Mouse (Mus musculus) intestine, postnatal 0 days (tissue): ENCODE measurements around the gene Ost4. TPM values are rescaled to one million over a fixed set of nuclear protein-coding genes. Genes with fewer than 3 reads are reported as not detected.
A peak's percentile ranks its signal among the peaks of the same experiment; 100 is the strongest.

ENCODE experiments used
- ATAC-seq: fragments of 200-750 bp; cut with Nextera tagmentation; 2 replicates; pipeline ENCODE4 v1.8.0; 2017; ENCODE audit warnings: mild to moderate bottlenecking, moderate TSS enrichment, moderate library complexity
- H3K27ac ChIP-seq: fragments of 300-500 bp; sonication (generic); 2 replicates; pipeline ENCODE4 v1.5.1; 2014; ENCODE audit warnings: mild to moderate bottlenecking, low read depth, low read length, moderate library complexity
- H3K27me3 ChIP-seq: fragments of 300-500 bp; sonication (generic); replicated peaks from 2 replicates; pipeline ENCODE4 v1.6.1; 2014; ENCODE audit warnings: low read length, mixed read lengths; ENCODE audit not compliant: control insufficient read depth, insufficient read depth
- H3K36me3 ChIP-seq: fragments of 300-500 bp; sonication (generic); 2 replicates; pipeline ENCODE4 v1.6.1; 2014; ENCODE audit warnings: mild to moderate bottlenecking, moderate library complexity; ENCODE audit not compliant: control insufficient read depth, insufficient read depth
- H3K4me1 ChIP-seq: fragments of 300-500 bp; sonication (generic); replicated peaks from 2 replicates; pipeline ENCODE4 v1.6.1; 2014; ENCODE audit warnings: antibody characterized with exemption, low read length, mixed read lengths; ENCODE audit not compliant: control insufficient read depth, insufficient read depth
- H3K4me2 ChIP-seq: fragments of 300-500 bp; sonication (generic); replicated peaks from 2 replicates; pipeline ENCODE4 v1.6.1; 2014; ENCODE audit warnings: low read depth, mild to moderate bottlenecking, moderate library complexity
- H3K4me3 ChIP-seq: fragments of 300-500 bp; sonication (generic); 2 replicates; pipeline ENCODE4 v1.5.1; 2014; ENCODE audit warnings: low read depth, low read length
- H3K9ac ChIP-seq: fragments of 300-500 bp; sonication (generic); 2 replicates; pipeline ENCODE4 v1.6.1; 2014; ENCODE audit warnings: mild to moderate bottlenecking, low read depth, low read length
- H3K9me3 ChIP-seq: fragments of 300-500 bp; sonication (generic); 2 replicates; pipeline ENCODE4 v1.6.1; 2016; ENCODE audit warnings: mixed run types; ENCODE audit not compliant: control insufficient read depth
- CTCF ChIP-seq: sonication (generic); IDR thresholded peaks from 2 replicates; pipeline ENCODE4 v1.5.1; 2016; ENCODE audit warnings: low read depth, mild to moderate bottlenecking, control low read depth, antibody characterized with exemption, moderate library complexity
- whole genome bisulfite sequencing: fragments of 180-500 bp; shearing (Covaris S2); extraction: QIAGEN DNeasy Blood & Tissue Kit; methylation state at CpG from one replicate; pipeline ENCODE4 v1.1.7; 2014; 5-methylcytosine and 5-hydroxymethylcytosine counted together
- polyA plus RNA-seq: library from polyadenylated mRNA; unstranded; fragments of >200 nt; fragmentation: Nextera tagmentation; extraction: Ambion mirVana; gene quantifications from 2 replicates; pipeline ENCODE4 v1.2.1, GENCODE M21; 2015

Gene Ost4
- polyA plus RNA-seq, 1 experiment from 2014 or later: 495 TPM

- Histone ChIP-seq H3K4me1 (no peaks in the 10 kb centered on the region), H3K27ac (no peak overlapping the region), H3K4me3 (peak overlapping the region; percentile 93), H3K9ac (peak overlapping the region; percentile 96), H3K4me2 (peak overlapping the region; percentile 64), H3K36me3 (peaks cover 39% of the 10 kb centered on the region), H3K9me3 (no peaks in the 10 kb centered on the region), H3K27me3 (no peaks in the 10 kb centered on the region)
- no peak for ATAC-seq
- WGBS: 14% methylated on average over 2 of the region's 2 CpGs
- TF ChIP-seq CTCF: no peak
Measured at GRCm38 (mm10) chr5:30870131-30870406, 37.5 kb downstream of the Ost4 start.

- Histone ChIP-seq H3K36me3 (peaks cover 35% of the 10 kb centered on the region), H3K9ac (peak overlapping the region; percentile 96), H3K4me3 (peak overlapping the region; percentile 93), H3K9me3 (no peaks in the 10 kb centered on the region), H3K4me2 (peak overlapping the region; percentile 64), H3K4me1 (no peaks in the 10 kb centered on the region), H3K27me3 (no peaks in the 10 kb centered on the region), H3K27ac (0 out of 2 replicates have a peak overlapping the region, but pooled peaks have one; percentile 37)
- WGBS: under 1% methylated on average over 63 of the region's 63 CpGs
- ATAC-seq: peak; percentile 91
- no peak for TF ChIP-seq CTCF
Measured at GRCm38 (mm10) chr5:30869405-30870130, 38.0 kb downstream of the Ost4 start.

- no peaks in the 10 kb centered on the region for H3K27me3 ChIP-seq
- WGBS: 18% methylated on average over 9 of the region's 9 CpGs
- no peaks in the 10 kb centered on the region for H3K4me1 ChIP-seq
- H3K36me3 ChIP-seq: peaks cover 33% of the 10 kb centered on the region
- no peak for ATAC-seq
- peak overlapping the region; percentile 93 for H3K4me3 ChIP-seq
- no peaks in the 10 kb centered on the region for H3K9me3 ChIP-seq
- no peak overlapping the region for H3K27ac ChIP-seq
- peak overlapping the region; percentile 64 for H3K4me2 ChIP-seq
- peak overlapping the region; percentile 96 for H3K9ac ChIP-seq
- no peak for TF ChIP-seq CTCF
Measured at GRCm38 (mm10) chr5:30868981-30869380, 38.6 kb downstream of the Ost4 start.

GRCm38 (mm10) chr5:30867712-30868111 lies 39.9 kb downstream of the Ost4 start, which contains the start of gene Tmem214:
Gene Tmem214, plus strand, starts transcription at chr5:30868012.
- Histone ChIP-seq H3K9ac (no peak within 1 kb of the TSS), H3K27me3 (no peaks in the 10 kb centered on the region), H3K4me3 (no peak within 1 kb of the TSS), H3K4me1 (no peaks in the 10 kb centered on the region), H3K9me3 (no peaks in the 10 kb centered on the region), H3K36me3 (peaks cover 21% of the 10 kb centered on the region), H3K4me2 (peak within 1 kb of the TSS; percentile 64; the same call in 1 of the 2 replicates), H3K27ac (no peak within 1 kb of the TSS)
- no peak for TF ChIP-seq CTCF
- 95% methylated on average over 3 of the region's 3 CpGs for whole genome bisulfite sequencing
- no peak for ATAC-seq

GRCm38 (mm10) chr5:30866871-30867270 lies 40.7 kb downstream of the Ost4 start:
- no peak for TF ChIP-seq CTCF
- Histone ChIP-seq H3K4me2 (no peak overlapping the region), H3K27me3 (no peaks in the 10 kb centered on the region), H3K4me3 (no peak overlapping the region), H3K27ac (no peak overlapping the region), H3K9me3 (no peaks in the 10 kb centered on the region), H3K9ac (no peak overlapping the region), H3K36me3 (peaks cover 12% of the 10 kb centered on the region; the same call in 1 of the 2 replicates), H3K4me1 (no peaks in the 10 kb centered on the region)
- WGBS: 88% methylated on average over 3 of the region's 3 CpGs
- no peak for ATAC-seq

- no peak; the same call in 1 of the 2 replicates for ATAC-seq
- TF ChIP-seq CTCF: no peak
Measured at GRCm38 (mm10) chr5:30864322-30864721, 43.3 kb downstream of the Ost4 start.

More at GRCm38 (mm10) chr5:30864322-30864721, 43.3 kb downstream of the Ost4 start:
- H3K4me1 ChIP-seq: no peaks in the 10 kb centered on the region
- no peak overlapping the region for H3K4me2 ChIP-seq
- 48% methylated on average over 15 of the region's 15 CpGs for WGBS
- H3K9ac ChIP-seq: no peak overlapping the region
- no peak overlapping the region for H3K27ac ChIP-seq
- no peaks in the 10 kb centered on the region for H3K9me3 ChIP-seq
- no peak overlapping the region for H3K4me3 ChIP-seq
- H3K36me3 ChIP-seq: peaks cover 5% of the 10 kb centered on the region; the same call in 1 of the 2 replicates
- H3K27me3 ChIP-seq: no peaks in the 10 kb centered on the region
